Mouse (Mus musculus) neural tube, embryonic 11.5 days (tissue): ENCODE results near the gene Zfp592. TPM values are rescaled to one million over a fixed set of nuclear protein-coding genes. Genes with fewer than 3 reads are reported as not detected.

Experiments used
- ATAC-seq: fragments of 200-750 bp; cut with Nextera tagmentation; 2 replicates; pipeline ENCODE4 v1.8.0; 2017; ENCODE audit warnings: moderate number of reproducible peaks, mild to moderate bottlenecking, moderate TSS enrichment, moderate library complexity; ENCODE audit not compliant: insufficient read depth, low FRiP score, low TSS enrichment
- DNase-seq: peaks from one replicate; pipeline ENCODE4 v3.0.0-alpha.2; 2015; ENCODE audit warnings: low spot score
- H3K27ac ChIP-seq: fragments of 300-500 bp; sonication (generic); 2 replicates; pipeline ENCODE4 v1.5.1; 2014; ENCODE audit warnings: low read depth, mild to moderate bottlenecking, low read length
- H3K27me3 ChIP-seq: fragments of 300-500 bp; sonication (generic); 2 replicates; pipeline ENCODE4 v1.6.1; 2014; ENCODE audit warnings: mild to moderate bottlenecking, low read length, mixed read lengths; ENCODE audit not compliant: control insufficient read depth, insufficient read depth
- H3K36me3 ChIP-seq: fragments of 300-500 bp; sonication (generic); 2 replicates; pipeline ENCODE4 v1.6.1; 2014; ENCODE audit warnings: mild to moderate bottlenecking, low read length, moderate library complexity, mixed read lengths; ENCODE audit not compliant: control insufficient read depth, insufficient read depth
- H3K4me1 ChIP-seq: fragments of 300-500 bp; sonication (generic); 2 replicates; pipeline ENCODE4 v1.6.1; 2014; ENCODE audit warnings: low read length, mixed read lengths; ENCODE audit not compliant: control insufficient read depth, insufficient read depth
- H3K4me2 ChIP-seq: fragments of 300-500 bp; sonication (generic); 2 replicates; pipeline ENCODE4 v1.6.1; 2014; ENCODE audit warnings: low read depth, mild to moderate bottlenecking, moderate library complexity
- H3K4me3 ChIP-seq: fragments of 300-500 bp; sonication (generic); 2 replicates; pipeline ENCODE4 v1.5.1; 2014; ENCODE audit warnings: low read depth, low read length
- H3K9ac ChIP-seq: fragments of 300-500 bp; sonication (generic); 2 replicates; pipeline ENCODE4 v1.6.1; 2014; ENCODE audit warnings: mild to moderate bottlenecking, low read length
- H3K9me3 ChIP-seq: fragments of 300-500 bp; sonication (generic); 2 replicates; pipeline ENCODE4 v1.6.1; 2016; ENCODE audit warnings: low read length; ENCODE audit not compliant: control insufficient read depth
- WGBS: fragments of 180-500 bp; shearing (Covaris S2); extraction: QIAGEN DNeasy Blood & Tissue Kit; methylation state at CpG from one replicate; pipeline ENCODE4 v1.1.7; 2014; 5-methylcytosine and 5-hydroxymethylcytosine counted together
- polyA plus RNA-seq: library from polyadenylated mRNA; unstranded; fragments of >200 nt; fragmentation: Nextera tagmentation; extraction: Ambion mirVana; gene quantifications from 2 replicates; pipeline ENCODE4 v1.2.1, GENCODE M21; 2014

The Zfp592 gene
- polyA plus RNA-seq = 14.1 and 16.2 TPM in 2 replicates

GRCm38 (mm10) chr7:80992980-80993833 is at the start of gene Zfp592:
Gene Zfp592 (plus strand): TSS chr7:80993681.
- Histone ChIP-seq H3K9ac (peak within 1 kb of the TSS; percentile 98), H3K27ac (peak within 1 kb of the TSS; percentile 97), H3K4me2 (peak within 1 kb of the TSS; percentile 58), H3K4me1 (peaks cover 6% of the 10 kb centered on the region), H3K4me3 (peak within 1 kb of the TSS; percentile 91), H3K9me3 (no peaks in the 10 kb centered on the region), H3K36me3 (no peaks in the 10 kb centered on the region), H3K27me3 (no peaks in the 10 kb centered on the region)
- DNase-seq (peak; percentile 80), ATAC-seq (peak; percentile 94)
- WGBS = under 1% methylated on average over 47 of the region's 102 CpGs

- Histone ChIP-seq H3K27ac (peak within 1 kb of the TSS; percentile 92), H3K9ac (peak within 1 kb of the TSS; percentile 87), H3K4me1 (peaks cover 9% of the 10 kb centered on the region; the same call in 1 of the 2 replicates), H3K4me3 (peak within 1 kb of the TSS; percentile 67), H3K9me3 (no peaks in the 10 kb centered on the region), H3K4me2 (peak within 1 kb of the TSS; percentile 63), H3K36me3 (no peaks in the 10 kb centered on the region; the same call in 1 of the 2 replicates), H3K27me3 (no peaks in the 10 kb centered on the region)
- WGBS = 2% methylated on average over 44 of the region's 44 CpGs
- ATAC-seq (peak; percentile 100), DNase-seq (peak; percentile 95)
Observed at GRCm38 (mm10) chr7:80947445-80948350, 45.8 kb upstream of the Zfp592 start, which contains the start of gene Sec11a. Gene Sec11a (minus strand): TSS chr7:80947780.

GRCm38 (mm10) chr7:80951461-80951860 is 42.0 kb upstream of the Zfp592 start:
- no peak overlapping the region for H3K27ac ChIP-seq
- no peak for DNase-seq
- H3K4me2 ChIP-seq = no peak overlapping the region
- peaks cover 4% of the 10 kb centered on the region; the same call in 1 of the 2 replicates for H3K4me1 ChIP-seq
- H3K9ac ChIP-seq = no peak overlapping the region
- H3K36me3 ChIP-seq = no peaks in the 10 kb centered on the region
- no peaks in the 10 kb centered on the region for H3K27me3 ChIP-seq
- no peaks in the 10 kb centered on the region for H3K9me3 ChIP-seq
- WGBS = 87% methylated on average over 4 of the region's 4 CpGs
- ATAC-seq = no peak
- H3K4me3 ChIP-seq = no peak overlapping the region

GRCm38 (mm10) chr7:80952140-80952539 is 41.3 kb upstream of the Zfp592 start:
- no peak overlapping the region for H3K27ac ChIP-seq
- no peaks in the 10 kb centered on the region for H3K27me3 ChIP-seq
- H3K9me3 ChIP-seq = no peaks in the 10 kb centered on the region
- no peak overlapping the region for H3K4me2 ChIP-seq
- DNase-seq = no peak
- WGBS = 71% methylated on average over 3 of the region's 3 CpGs
- H3K4me1 ChIP-seq = no peaks in the 10 kb centered on the region
- H3K36me3 ChIP-seq = no peaks in the 10 kb centered on the region
- no peak overlapping the region for H3K9ac ChIP-seq
- ATAC-seq = no peak
- no peak overlapping the region for H3K4me3 ChIP-seq

GRCm38 (mm10) chr7:80954251-80954650 is 39.2 kb upstream of the Zfp592 start:
- no peak for ATAC-seq
- WGBS = 76% methylated on average over 2 of the region's 2 CpGs

GRCm38 (mm10) chr7:80956891-80957290 is 36.6 kb upstream of the Zfp592 start:
- WGBS = 90% methylated on average over 2 of the region's 2 CpGs
- H3K9me3 ChIP-seq = no peaks in the 10 kb centered on the region
- ATAC-seq (no peak), DNase-seq (no peak)
- H3K4me2 ChIP-seq = no peak overlapping the region
- H3K36me3 ChIP-seq = no peaks in the 10 kb centered on the region
- no peaks in the 10 kb centered on the region for H3K27me3 ChIP-seq
- H3K9ac ChIP-seq = no peak overlapping the region
- no peak overlapping the region for H3K27ac ChIP-seq
- no peaks in the 10 kb centered on the region for H3K4me1 ChIP-seq
- no peak overlapping the region for H3K4me3 ChIP-seq

More at GRCm38 (mm10) chr7:80954251-80954650, 39.2 kb upstream of the Zfp592 start:
- Histone ChIP-seq H3K4me2 (no peak overlapping the region), H3K36me3 (no peaks in the 10 kb centered on the region), H3K4me1 (no peaks in the 10 kb centered on the region), H3K27me3 (no peaks in the 10 kb centered on the region), H3K4me3 (no peak overlapping the region), H3K27ac (no peak overlapping the region), H3K9ac (no peak overlapping the region), H3K9me3 (no peaks in the 10 kb centered on the region)
- DNase-seq = no peak

GRCm38 (mm10) chr7:80959003-80959402 is 34.5 kb upstream of the Zfp592 start:
- Histone ChIP-seq H3K4me2 (no peak overlapping the region), H3K9ac (no peak overlapping the region), H3K4me1 (no peaks in the 10 kb centered on the region), H3K27me3 (no peaks in the 10 kb centered on the region), H3K27ac (no peak overlapping the region), H3K36me3 (no peaks in the 10 kb centered on the region), H3K9me3 (no peaks in the 10 kb centered on the region), H3K4me3 (no peak overlapping the region)
- 88% methylated on average over 3 of the region's 3 CpGs for WGBS
- ATAC-seq (no peak), DNase-seq (no peak)

- WGBS = 69% methylated on average over 6 of the region's 6 CpGs
- ATAC-seq = no peak
Observed at GRCm38 (mm10) chr7:80962799-80963198, 30.7 kb upstream of the Zfp592 start.

More at GRCm38 (mm10) chr7:80962799-80963198, 30.7 kb upstream of the Zfp592 start:
- no peak overlapping the region for H3K4me2 ChIP-seq
- no peaks in the 10 kb centered on the region for H3K36me3 ChIP-seq
- DNase-seq = no peak
- H3K27me3 ChIP-seq = no peaks in the 10 kb centered on the region
- no peak overlapping the region for H3K27ac ChIP-seq
- no peak overlapping the region for H3K4me3 ChIP-seq
- no peaks in the 10 kb centered on the region for H3K4me1 ChIP-seq
- H3K9ac ChIP-seq = no peak overlapping the region
- no peaks in the 10 kb centered on the region for H3K9me3 ChIP-seq
